Mouse (Mus musculus): ENCODE results near the gene Farp2.

GRCm38 (mm10) chr1:93564781-93565180, 52.9 kb downstream of the Farp2 start:
- TF ChIP-seq POLR2A (IDR thresholded peaks at IDR 0.05; ENCODE audit: borderline replicate concordance, extremely low read depth, low read depth, low read length) (no peak), CTCF (IDR thresholded peaks at IDR 0.05; ENCODE audit: insufficient read depth, low read length) (no peak)
